Mouse (Mus musculus) erythroblast, embryonic 14.5 days (primary cell): ENCODE results near the gene Whamm.

Experiments used
- GATA1 ChIP-seq: IDR thresholded peaks from 2 replicates; pipeline ENCODE4 v1.6.1; 2012; ENCODE audit warnings: low read length, inconsistent platforms, mixed read lengths
- TAL1 ChIP-seq: IDR thresholded peaks from 3 replicates; pipeline ENCODE4 v1.6.1; 2012; ENCODE audit warnings: low read length, inconsistent platforms, mixed read lengths

DNA sequence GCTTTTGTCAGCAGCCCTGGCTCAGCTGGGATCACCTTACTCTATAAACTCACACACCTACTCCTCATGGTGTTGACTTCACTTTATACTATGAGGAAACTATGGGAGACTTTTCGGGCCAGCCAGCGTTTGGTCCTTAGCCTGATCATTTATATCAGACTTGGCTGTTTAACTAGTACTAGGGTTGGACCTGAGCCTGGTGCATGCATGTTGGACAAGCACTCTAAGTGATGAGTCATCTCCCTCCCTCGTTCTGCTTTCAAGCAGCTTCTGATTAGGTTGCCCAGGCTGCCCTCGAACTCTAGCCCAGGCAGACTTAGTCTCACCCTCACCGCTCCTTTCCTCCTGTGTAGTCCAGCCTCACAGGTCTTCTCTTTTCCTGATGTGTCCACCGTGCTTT lies 2.3 kb downstream of the Whamm start:
- no peak; the same call in 1 of the 2 replicates for TF ChIP-seq GATA1
- no peak for TF ChIP-seq TAL1
